In the genomic region with DNA sequence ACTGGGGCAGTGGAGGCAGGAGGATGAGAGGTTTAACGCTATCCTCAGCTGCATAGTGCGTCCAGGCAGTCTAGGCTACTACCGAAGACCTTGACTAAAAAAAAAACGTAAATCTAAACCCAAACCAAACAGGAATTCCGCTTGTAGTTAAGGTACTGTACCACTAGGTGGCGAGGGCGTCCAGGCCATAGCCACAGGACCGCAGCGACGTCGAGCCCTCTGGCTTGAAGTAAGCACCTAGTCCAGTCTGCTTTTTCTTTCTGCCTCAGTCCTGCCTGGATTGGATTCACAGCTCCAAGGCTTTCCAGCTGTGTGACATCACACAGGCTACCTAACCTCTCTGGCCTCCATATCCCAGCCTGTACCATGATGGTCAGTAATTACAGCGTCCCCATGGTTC, we compare ENCODE assay signal across 9 mouse cellular contexts. TPM values are rescaled to one million over a fixed set of nuclear protein-coding genes. Genes with fewer than 3 reads are reported as not detected.
DNase-seq lines count a peak whose midpoint lies in the region; ATAC-seq and TF ChIP-seq lines count a peak whose summit lies in the region.
"Had no signal": no experiment of that assay in that cellular context is flagged by ENCODE, and none has a peak within 500 bp of the region (broad histone marks: within the 10 kb centered on the region; RNA-seq: fewer than 3 reads in every experiment).

No protein-coding gene starts in this region.

- H3K4me1 ChIP-seq in midbrain, embryonic 11.5 days (ENCODE audit: control insufficient read depth, insufficient read depth, low read length) = peaks cover 3% of the 10 kb centered on the region; the same call in 1 of the 2 replicates
- H3K4me1 ChIP-seq in midbrain, embryonic 15.5 days = peaks cover 6% of the 10 kb centered on the region
- peaks cover 2% of the 10 kb centered on the region; the same call in 1 of the 2 replicates for H3K4me1 ChIP-seq in bone marrow macrophage, adult 2 months (ENCODE audit: control insufficient read depth, insufficient read depth, low read length)

- H3K9me3 ChIP-seq in midbrain, embryonic 11.5 days (ENCODE audit: control insufficient read depth, low read length) = no peaks in the 10 kb centered on the region
- no peaks in the 10 kb centered on the region for H3K9me3 ChIP-seq in midbrain, embryonic 15.5 days

- WGBS in midbrain, embryonic 11.5 days = 15% methylated on average over 12 of the region's 12 CpGs
- 9% methylated on average over 12 of the region's 12 CpGs for WGBS in midbrain, embryonic 15.5 days

- no peak for TF ChIP-seq POLR2A in bone marrow macrophage, adult 2 months (IDR thresholded peaks at IDR 0.05; ENCODE audit: borderline replicate concordance, low read depth, low read length)

- ATAC-seq in midbrain, embryonic 11.5 days (ENCODE audit: low FRiP score) = no peak
- ATAC-seq in midbrain, embryonic 15.5 days (replicated peaks) = no peak
- ATAC-seq in erythroblast, adult 5-6 weeks (replicated peaks; ENCODE audit: low FRiP score, poor library complexity, severe bottlenecking) = peak; percentile 78

- no peak overlapping the region for H3K27ac ChIP-seq in midbrain, embryonic 11.5 days (ENCODE audit: low read depth, low read length)
- H3K27ac ChIP-seq in midbrain, embryonic 15.5 days = no peak overlapping the region
- no peak overlapping the region for H3K27ac ChIP-seq in bone marrow macrophage, adult 2 months (ENCODE audit: insufficient read depth, low read depth, low read length)

- peak; percentile 74 to 91 for DNase-seq in adrenal gland, adult (ENCODE audit: inconsistent age in 2 of 2, low spot score in 1 of 2)
- DNase-seq in adrenal gland, postnatal 4 days (ENCODE audit: low spot score in 2 of 2) = no peak
- DNase-seq in midbrain, embryonic 11.5 days (ENCODE audit: low spot score, missing footprints) = peak; percentile 94
- DNase-seq in kidney, postnatal 36 days = peak; percentile 79 to 84
- DNase-seq in retina, embryonic 14.5 days (ENCODE audit: low spot score) = peak; percentile 81

- H3K4me2 ChIP-seq in midbrain, embryonic 11.5 days = no peak overlapping the region
- H3K4me2 ChIP-seq in midbrain, embryonic 15.5 days = no peak overlapping the region

- peak; percentile 72 for TF ChIP-seq CTCF in bone marrow macrophage, adult 2 months (IDR thresholded peaks at IDR 0.05; ENCODE audit: low read depth, low read length)

- H3K4me3 ChIP-seq in midbrain, embryonic 11.5 days (ENCODE audit: low read depth, low read length) = no peak overlapping the region
- H3K4me3 ChIP-seq in midbrain, embryonic 15.5 days = no peak overlapping the region
- no peak overlapping the region for H3K4me3 ChIP-seq in bone marrow macrophage, adult 2 months (ENCODE audit: insufficient read depth, low read length)

- H3K36me3 ChIP-seq in midbrain, embryonic 11.5 days (ENCODE audit: control insufficient read depth, insufficient read depth, low read length) = no peaks in the 10 kb centered on the region
- no peaks in the 10 kb centered on the region for H3K36me3 ChIP-seq in midbrain, embryonic 15.5 days (replicated peaks)

- H3K9ac ChIP-seq in midbrain, embryonic 11.5 days (ENCODE audit: low read length) = no peak overlapping the region
- H3K9ac ChIP-seq in midbrain, embryonic 15.5 days = no peak overlapping the region

- peaks cover 6% of the 10 kb centered on the region for H3K27me3 ChIP-seq in midbrain, embryonic 11.5 days (ENCODE audit: control insufficient read depth, insufficient read depth, low read length)
- H3K27me3 ChIP-seq in midbrain, embryonic 15.5 days (replicated peaks) = no peaks in the 10 kb centered on the region

RNA-seq across cellular contexts. Expression of a gene that starts 5.1 kb away (rescaled TPM):
- total RNA-seq in adrenal gland, postnatal 4 days (2021) = 1 to 10 TPM; 5.5 to 5.6 TPM
- polyA plus RNA-seq in midbrain, embryonic 11.5 days (2014; fragmentation: Nextera tagmentation; extraction: Ambion mirVana) = 3.1 and 4.5 TPM in 2 replicates
- 55.5 and 55.7 TPM in 2 replicates for polyA plus RNA-seq in midbrain, embryonic 15.5 days (2015; fragmentation: Nextera tagmentation; extraction: Ambion mirVana)
- not detected in 2 replicates for polyA plus RNA-seq in bone marrow macrophage, adult 2 months (2012; ENCODE audit: insufficient read depth, insufficient read length, missing spikeins)
- total RNA-seq in erythroblast, adult 5-6 weeks (2015; ENCODE audit: low replicate concordance) = not detected in 2 replicates
- total RNA-seq in erythroblast, adult 5-6 weeks (2017; ENCODE audit: low replicate concordance) = not detected in 2 replicates

RNA-seq across cellular contexts. Expression of a gene that starts 13.7 kb away (rescaled TPM):
- 1,000 to 10,000 TPM; 1,377 to 1,386 TPM for total RNA-seq in adrenal gland, postnatal 4 days (2021)
- 845 and 859 TPM in 2 replicates for polyA plus RNA-seq in midbrain, embryonic 11.5 days (2014; fragmentation: Nextera tagmentation; extraction: Ambion mirVana)
- 417 and 421 TPM in 2 replicates for polyA plus RNA-seq in midbrain, embryonic 15.5 days (2015; fragmentation: Nextera tagmentation; extraction: Ambion mirVana)
- 1,367 and 1,405 TPM in 2 replicates for polyA plus RNA-seq in bone marrow macrophage, adult 2 months (2012; ENCODE audit: insufficient read depth, insufficient read length, missing spikeins)
- 540 and 553 TPM in 2 replicates for total RNA-seq in erythroblast, adult 5-6 weeks (2015; ENCODE audit: low replicate concordance)
- 311 and 359 TPM in 2 replicates for total RNA-seq in erythroblast, adult 5-6 weeks (2017; ENCODE audit: low replicate concordance)

RNA-seq across cellular contexts. Expression of a gene that starts 15.1 kb away (rescaled TPM):
- not detected for total RNA-seq in adrenal gland, postnatal 4 days (2021)
- not detected in 2 replicates for polyA plus RNA-seq in midbrain, embryonic 11.5 days (2014; fragmentation: Nextera tagmentation; extraction: Ambion mirVana)
- polyA plus RNA-seq in midbrain, embryonic 15.5 days (2015; fragmentation: Nextera tagmentation; extraction: Ambion mirVana) = not detected in 2 replicates
- polyA plus RNA-seq in bone marrow macrophage, adult 2 months (2012; ENCODE audit: insufficient read depth, insufficient read length, missing spikeins) = not detected in 2 replicates
- total RNA-seq in erythroblast, adult 5-6 weeks (2015; ENCODE audit: low replicate concordance) = not detected in 2 replicates
- total RNA-seq in erythroblast, adult 5-6 weeks (2017; ENCODE audit: low replicate concordance) = not detected in 2 replicates
- total RNA-seq: left cerebral cortex, postnatal 36 days had no signal

RNA-seq across cellular contexts. Expression of a gene that starts 26.9 kb away (rescaled TPM):
- 100 to 1,000 TPM; 173 to 174 TPM for total RNA-seq in adrenal gland, postnatal 4 days (2021)
- polyA plus RNA-seq in midbrain, embryonic 11.5 days (2014; fragmentation: Nextera tagmentation; extraction: Ambion mirVana) = 44.5 and 46.0 TPM in 2 replicates
- 251 and 274 TPM in 2 replicates for polyA plus RNA-seq in midbrain, embryonic 15.5 days (2015; fragmentation: Nextera tagmentation; extraction: Ambion mirVana)
- 55.7 and 58.0 TPM in 2 replicates for polyA plus RNA-seq in bone marrow macrophage, adult 2 months (2012; ENCODE audit: insufficient read depth, insufficient read length, missing spikeins)
- total RNA-seq in erythroblast, adult 5-6 weeks (2015; ENCODE audit: low replicate concordance) = 16.9 and 23.6 TPM in 2 replicates
- total RNA-seq in erythroblast, adult 5-6 weeks (2017; ENCODE audit: low replicate concordance) = 26.0 and 34.3 TPM in 2 replicates

Comparison
In these comparisons a context has a peak if more than half of its experiments do, and no peak if none do; other contexts are left out.
1. DNase-seq: peak in adrenal gland, adult (2 of 2), midbrain, embryonic 11.5 days (single experiment), kidney, postnatal 36 days (2 of 2) and retina, embryonic 14.5 days (single experiment); none in adrenal gland, postnatal 4 days (0 of 2).
2. RNA of a gene that starts 5.1 kb away (polyA plus RNA-seq): 55.5 to 55.7 TPM in midbrain, embryonic 15.5 days; 3.1 to 4.5 TPM in midbrain, embryonic 11.5 days and not detected in bone marrow macrophage, adult 2 months; every median in the first group is over 10 times any median in the second.